Mouse (Mus musculus): ENCODE data around the gene Ikzf4. TPM values are rescaled to one million over a fixed set of nuclear protein-coding genes. Genes with fewer than 3 reads are reported as not detected.
"Not testable (repeated sequence)": the region's sequence is repeated elsewhere in the genome, so short reads cannot be mapped to it uniquely, and the experiment has no call there.

Gene Ikzf4
- total and polyA plus RNA-seq, 3 experiments, result 0.88 to 1.8 (median 0.97) TPM

GRCm38 (mm10) chr10:128636561-128636960 lies 9.2 kb downstream of the Ikzf4 start:
- no peak for DNase-seq
- H3K79me2 ChIP-seq (replicated peaks; ENCODE audit: control insufficient read depth, insufficient read depth, low read length), result no peaks in the 10 kb centered on the region
- H3K27ac ChIP-seq, result no peak overlapping the region
- H3K27me3 ChIP-seq (ENCODE audit: control insufficient read depth, insufficient read depth, low read length), result no peaks in the 10 kb centered on the region
- no peaks in the 10 kb centered on the region for H3K36me3 ChIP-seq (ENCODE audit: control insufficient read depth, insufficient read depth, low read length)
- WGBS, result 48% methylated on average over 6 of the region's 6 CpGs
- no peak overlapping the region for H3K4me3 ChIP-seq
- TF ChIP-seq CTCF (IDR thresholded peaks at IDR 0.05) (no peak), EP300 (IDR thresholded peaks at IDR 0.05; ENCODE audit: insufficient read depth, low read depth, low read length) (no peak), POLR2A (IDR thresholded peaks at IDR 0.05; ENCODE audit: insufficient read depth, low read depth, low read length) (no peak)
- H3K9ac ChIP-seq (ENCODE audit: low read depth, low read length), result no peak overlapping the region
- no peaks in the 10 kb centered on the region for H3K4me1 ChIP-seq (ENCODE audit: control insufficient read depth, insufficient read depth, low read length)
- intact Hi-C loops (cut with DNase I), result no loop called here

- H3K4me3 ChIP-seq, result no peak overlapping the region
Measured at GRCm38 (mm10) chr10:128635697-128636096, 10.1 kb downstream of the Ikzf4 start.

GRCm38 (mm10) chr10:128631571-128631970 lies 14.2 kb downstream of the Ikzf4 start:
- intact Hi-C loops (cut with DNase I), result no loop called here
- Histone ChIP-seq H3K9ac (ENCODE audit: low read depth, low read length) (no peak overlapping the region), H3K27ac (no peak overlapping the region), H3K36me3 (ENCODE audit: control insufficient read depth, insufficient read depth, low read length) (no peaks in the 10 kb centered on the region), H3K4me3 (no peak overlapping the region), H3K79me2 (replicated peaks; ENCODE audit: control insufficient read depth, insufficient read depth, low read length) (no peaks in the 10 kb centered on the region), H3K4me1 (ENCODE audit: control insufficient read depth, insufficient read depth, low read length) (no peaks in the 10 kb centered on the region), H3K27me3 (ENCODE audit: control insufficient read depth, insufficient read depth, low read length) (no peaks in the 10 kb centered on the region)
- WGBS, result 22% methylated on average over 6 of the region's 6 CpGs
- TF ChIP-seq EP300 (IDR thresholded peaks at IDR 0.05; ENCODE audit: insufficient read depth, low read depth, low read length), result no peak
- no peak for TF ChIP-seq POLR2A (IDR thresholded peaks at IDR 0.05; ENCODE audit: insufficient read depth, low read depth, low read length)
- DNase-seq, result no peak

More at GRCm38 (mm10) chr10:128635697-128636096, 10.1 kb downstream of the Ikzf4 start:
- intact Hi-C loops (cut with DNase I), result no loop called here
- Histone ChIP-seq H3K79me2 (replicated peaks; ENCODE audit: control insufficient read depth, insufficient read depth, low read length) (no peaks in the 10 kb centered on the region), H3K9ac (ENCODE audit: low read depth, low read length) (no peak overlapping the region), H3K27me3 (ENCODE audit: control insufficient read depth, insufficient read depth, low read length) (no peaks in the 10 kb centered on the region), H3K27ac (no peak overlapping the region), H3K36me3 (ENCODE audit: control insufficient read depth, insufficient read depth, low read length) (no peaks in the 10 kb centered on the region), H3K4me1 (ENCODE audit: control insufficient read depth, insufficient read depth, low read length) (no peaks in the 10 kb centered on the region)
- 93% methylated on average over 13 of the region's 13 CpGs for WGBS
- TF ChIP-seq CTCF (IDR thresholded peaks at IDR 0.05), result no peak
- TF ChIP-seq POLR2A (IDR thresholded peaks at IDR 0.05; ENCODE audit: insufficient read depth, low read depth, low read length), result no peak
- no peak for TF ChIP-seq EP300 (IDR thresholded peaks at IDR 0.05; ENCODE audit: insufficient read depth, low read depth, low read length)
- DNase-seq, result no peak

GRCm38 (mm10) chr10:128630306-128630705 lies 15.5 kb downstream of the Ikzf4 start:
- intact Hi-C loops (cut with DNase I); DNase-seq; H3K27me3 ChIP-seq (ENCODE audit: control insufficient read depth, insufficient read depth, low read length); H3K4me3 ChIP-seq; H3K9ac ChIP-seq (ENCODE audit: low read depth, low read length); H3K79me2 ChIP-seq (replicated peaks; ENCODE audit: control insufficient read depth, insufficient read depth, low read length); H3K36me3 ChIP-seq (ENCODE audit: control insufficient read depth, insufficient read depth, low read length); H3K27ac ChIP-seq; H3K4me1 ChIP-seq (ENCODE audit: control insufficient read depth, insufficient read depth, low read length): not testable (repeated sequence)
- WGBS, result 78% methylated on average over 5 of the region's 5 CpGs

- H3K4me1 ChIP-seq (ENCODE audit: control insufficient read depth, insufficient read depth, low read length), result peaks cover 3% of the 10 kb centered on the region
- H3K9ac ChIP-seq (ENCODE audit: low read depth, low read length), result no peak overlapping the region
- H3K79me2 ChIP-seq (replicated peaks; ENCODE audit: control insufficient read depth, insufficient read depth, low read length), result no peaks in the 10 kb centered on the region
- no peak overlapping the region for H3K27ac ChIP-seq
- intact Hi-C loops (cut with DNase I), result loop anchor here (5.0 to 10.0 kb wide), 3 partner anchors 77 to 327 kb away; partner anchors contain the start of genes Gdf11 and Pan2
- H3K27me3 ChIP-seq (ENCODE audit: control insufficient read depth, insufficient read depth, low read length), result no peaks in the 10 kb centered on the region
- no peak for TF ChIP-seq POLR2A (IDR thresholded peaks at IDR 0.05; ENCODE audit: insufficient read depth, low read depth, low read length)
- no peak for TF ChIP-seq EP300 (IDR thresholded peaks at IDR 0.05; ENCODE audit: insufficient read depth, low read depth, low read length)
- no peak for TF ChIP-seq CTCF (IDR thresholded peaks at IDR 0.05)
- 68% methylated on average over 2 of the region's 2 CpGs for WGBS
- no peak for DNase-seq
- H3K36me3 ChIP-seq (ENCODE audit: control insufficient read depth, insufficient read depth, low read length), result peaks cover 5% of the 10 kb centered on the region
- H3K4me3 ChIP-seq, result no peak overlapping the region
Measured at GRCm38 (mm10) chr10:128629746-128630145, 16.0 kb downstream of the Ikzf4 start.

- H3K4me1 ChIP-seq (ENCODE audit: control insufficient read depth, insufficient read depth, low read length), result peaks cover 3% of the 10 kb centered on the region
- H3K79me2 ChIP-seq (replicated peaks; ENCODE audit: control insufficient read depth, insufficient read depth, low read length), result no peaks in the 10 kb centered on the region
- no peaks in the 10 kb centered on the region for H3K27me3 ChIP-seq (ENCODE audit: control insufficient read depth, insufficient read depth, low read length)
- no peak overlapping the region for H3K4me3 ChIP-seq
- H3K9ac ChIP-seq (ENCODE audit: low read depth, low read length), result no peak overlapping the region
- TF ChIP-seq EP300 (IDR thresholded peaks at IDR 0.05; ENCODE audit: insufficient read depth, low read depth, low read length) (no peak), CTCF (IDR thresholded peaks at IDR 0.05) (no peak), POLR2A (IDR thresholded peaks at IDR 0.05; ENCODE audit: insufficient read depth, low read depth, low read length) (no peak)
- no peak overlapping the region for H3K27ac ChIP-seq
- intact Hi-C loops (cut with DNase I), result loop anchor here (5.0 to 10.0 kb wide), 3 partner anchors 75 to 325 kb away; partner anchors contain the start of genes Gdf11 and Pan2
- DNase-seq, result no peak
- 65% methylated on average over 10 of the region's 10 CpGs for WGBS
- H3K36me3 ChIP-seq (ENCODE audit: control insufficient read depth, insufficient read depth, low read length), result peaks cover 5% of the 10 kb centered on the region
Measured at GRCm38 (mm10) chr10:128627398-128628317, 18.1 kb downstream of the Ikzf4 start.

All from heart, adult 2 months (tissue).